Mouse (Mus musculus) forebrain, postnatal 0 days (tissue): ENCODE data around the gene Polrmt. TPM values are rescaled to one million over a fixed set of nuclear protein-coding genes. Genes with fewer than 3 reads are reported as not detected.
A peak's percentile ranks its signal among the peaks of the same experiment; 100 is the strongest.

Experiments
- ATAC-seq: fragments of 200-750 bp; cut with Nextera tagmentation; 2 replicates; pipeline ENCODE4 v1.8.0; 2017; ENCODE audit warnings: mild to moderate bottlenecking, moderate library complexity
- DNase-seq: peaks from one replicate; pipeline ENCODE4 v3.0.0-alpha.2; 2015
- H3K27ac ChIP-seq: fragments of 300-500 bp; sonication (generic); 2 replicates; pipeline ENCODE4 v1.5.1; 2014; ENCODE audit warnings: low read depth, mild to moderate bottlenecking, antibody characterized with exemption, low read length, moderate library complexity, mixed read lengths
- H3K27me3 ChIP-seq: fragments of 300-500 bp; sonication (generic); 2 replicates; pipeline ENCODE4 v1.6.1; 2014; ENCODE audit warnings: mild to moderate bottlenecking, low read length, mixed read lengths; ENCODE audit not compliant: insufficient read depth
- H3K36me3 ChIP-seq: fragments of 300-500 bp; sonication (generic); 2 replicates; pipeline ENCODE4 v1.6.1; 2014; ENCODE audit warnings: mild to moderate bottlenecking, moderate library complexity; ENCODE audit not compliant: insufficient read depth
- H3K4me1 ChIP-seq: fragments of 300-500 bp; sonication (generic); 2 replicates; pipeline ENCODE4 v1.6.1; 2014; ENCODE audit warnings: antibody characterized with exemption; ENCODE audit not compliant: insufficient read depth
- H3K4me2 ChIP-seq: fragments of 300-500 bp; sonication (generic); 2 replicates; pipeline ENCODE4 v1.6.1; 2014; ENCODE audit warnings: low read depth, mild to moderate bottlenecking, moderate library complexity
- H3K4me3 ChIP-seq: fragments of 300-500 bp; sonication (generic); 2 replicates; pipeline ENCODE4 v1.5.1; 2014; ENCODE audit warnings: low read depth, low read length, mixed read lengths
- H3K9ac ChIP-seq: fragments of 300-500 bp; sonication (generic); 2 replicates; pipeline ENCODE4 v1.6.1; 2014; ENCODE audit warnings: mild to moderate bottlenecking
- H3K9me3 ChIP-seq: fragments of 300-500 bp; sonication (generic); 2 replicates; pipeline ENCODE4 v1.6.1; 2016; ENCODE audit warnings: low read length
- CTCF ChIP-seq: sonication (generic); IDR thresholded peaks from 2 replicates; pipeline ENCODE4 v1.5.1; 2016; ENCODE audit warnings: antibody characterized with exemption, control low read depth, low read depth
- WGBS: fragments of 180-500 bp; shearing (Covaris S2); extraction: QIAGEN DNeasy Blood & Tissue Kit; methylation state at CpG from one replicate; pipeline ENCODE4 v1.1.7; 2014; 5-methylcytosine and 5-hydroxymethylcytosine counted together
- polyA plus RNA-seq: library from polyadenylated mRNA; unstranded; fragments of >200 nt; fragmentation: Nextera tagmentation; extraction: Ambion mirVana; gene quantifications from 2 replicates; pipeline ENCODE4 v1.2.1, GENCODE M21; 2015
- total RNA-seq: library from RNA; depleted of rRNA; stranded (reverse); fragments of >200 nt; gene quantifications from 2 replicates; pipeline ENCODE4 v1.2.3, GENCODE M21; 2014

The Polrmt gene
- total and polyA plus RNA-seq, 2 experiments from 2014 or later = 30.2 to 34.9 TPM

DNA sequence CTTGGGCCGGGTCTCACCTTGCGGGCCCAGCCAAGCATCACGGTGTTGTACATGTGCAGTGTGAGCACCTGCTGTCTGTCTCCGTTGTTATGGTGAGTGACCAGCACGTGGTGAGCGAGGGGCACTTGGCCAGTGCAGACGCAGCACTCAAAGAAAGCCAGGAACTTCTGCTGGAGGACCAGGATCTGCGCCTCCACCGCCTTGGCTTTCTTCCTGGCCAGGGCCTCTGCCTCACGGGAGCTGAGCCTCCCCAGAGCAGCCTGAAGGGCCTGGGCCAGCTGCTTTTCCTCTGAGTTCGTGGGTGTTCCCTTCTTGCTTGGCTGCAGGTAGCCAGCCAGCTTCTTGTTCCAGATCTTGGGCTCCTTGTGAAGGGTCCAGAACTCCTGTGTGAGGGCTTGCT is 3.2 kb downstream of the Polrmt start:
- H3K36me3 ChIP-seq = peaks cover 52% of the 10 kb centered on the region
- H3K9me3 ChIP-seq = peaks cover 13% of the 10 kb centered on the region; the same call in 1 of the 2 replicates
- no peaks in the 10 kb centered on the region for H3K27me3 ChIP-seq
- DNase-seq (no peak), ATAC-seq (no peak)
- H3K4me3 ChIP-seq = no peak overlapping the region
- H3K4me1 ChIP-seq = peaks cover 8% of the 10 kb centered on the region; the same call in 1 of the 2 replicates
- WGBS = 91% methylated on average over 11 of the region's 11 CpGs
- no peak overlapping the region for H3K9ac ChIP-seq
- TF ChIP-seq CTCF = no peak
- H3K27ac ChIP-seq = no peak overlapping the region
- no peak overlapping the region for H3K4me2 ChIP-seq

GRCm38 (mm10) chr10:79740863-79741262 is 5.5 kb downstream of the Polrmt start:
- 59% methylated on average over 11 of the region's 11 CpGs for WGBS

DNA sequence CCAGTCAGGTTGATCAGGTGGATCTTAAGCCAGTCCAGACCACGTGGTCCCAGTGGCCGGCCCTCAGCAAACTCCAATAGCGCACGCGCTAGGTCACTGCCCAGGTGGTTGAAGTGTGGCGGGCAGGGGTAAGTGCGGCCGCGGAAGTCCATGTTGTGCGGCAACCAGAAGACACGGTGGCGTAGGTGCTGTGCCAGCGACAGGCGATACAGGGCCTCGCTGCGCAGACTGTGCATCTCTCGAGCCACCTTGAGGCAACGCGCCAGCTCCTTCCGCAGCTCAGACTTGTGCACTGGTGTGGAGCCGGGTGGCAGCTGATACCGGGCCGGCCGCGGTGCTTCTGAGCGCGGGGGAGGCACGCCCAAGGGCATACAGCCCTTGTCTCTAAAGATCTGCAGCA is 7.1 kb downstream of the Polrmt start:
- H3K9ac ChIP-seq = no peak overlapping the region
- no peak overlapping the region for H3K4me3 ChIP-seq
- no peak for DNase-seq
- H3K27ac ChIP-seq = no peak overlapping the region
- whole genome bisulfite sequencing = 97% methylated on average over 28 of the region's 28 CpGs
- no peak overlapping the region for H3K4me2 ChIP-seq
- no peaks in the 10 kb centered on the region for H3K4me1 ChIP-seq
- TF ChIP-seq CTCF = no peak
- peaks cover 90% of the 10 kb centered on the region for H3K36me3 ChIP-seq
- no peaks in the 10 kb centered on the region for H3K27me3 ChIP-seq
- H3K9me3 ChIP-seq = peaks cover 13% of the 10 kb centered on the region; the same call in 1 of the 2 replicates
- no peak for ATAC-seq

More at GRCm38 (mm10) chr10:79740863-79741262, 5.5 kb downstream of the Polrmt start:
- Histone ChIP-seq H3K4me2 (no peak overlapping the region), H3K9ac (no peak overlapping the region), H3K27me3 (no peaks in the 10 kb centered on the region), H3K27ac (no peak overlapping the region), H3K4me3 (no peak overlapping the region), H3K4me1 (0 out of 2 replicates have a peak, but pooled peaks cover 5% of the 10 kb centered on the region), H3K36me3 (peaks cover 75% of the 10 kb centered on the region), H3K9me3 (peaks cover 13% of the 10 kb centered on the region; the same call in 1 of the 2 replicates)
- no peak for DNase-seq
- ATAC-seq = peak; percentile 19; the same call in 1 of the 2 replicates
- peak; percentile 32; the same call in 1 of the 2 replicates for TF ChIP-seq CTCF

- no peak for DNase-seq
- TF ChIP-seq CTCF = peak; percentile 53
- Histone ChIP-seq H3K4me3 (no peak overlapping the region), H3K27ac (no peak overlapping the region), H3K9me3 (peaks cover 13% of the 10 kb centered on the region; the same call in 1 of the 2 replicates), H3K4me1 (no peaks in the 10 kb centered on the region), H3K4me2 (no peak overlapping the region), H3K36me3 (peaks cover 92% of the 10 kb centered on the region), H3K9ac (no peak overlapping the region), H3K27me3 (no peaks in the 10 kb centered on the region)
- ATAC-seq = no peak
- WGBS = 89% methylated on average over 10 of the region's 10 CpGs
Measured at GRCm38 (mm10) chr10:79738259-79738658, 8.1 kb downstream of the Polrmt start.

- no peak for DNase-seq
- peaks cover 91% of the 10 kb centered on the region for H3K36me3 ChIP-seq
- no peak for TF ChIP-seq CTCF
- no peaks in the 10 kb centered on the region for H3K4me1 ChIP-seq
- no peak overlapping the region for H3K27ac ChIP-seq
- H3K9me3 ChIP-seq = peaks cover 13% of the 10 kb centered on the region; the same call in 1 of the 2 replicates
- H3K27me3 ChIP-seq = no peaks in the 10 kb centered on the region
- no peak overlapping the region for H3K4me3 ChIP-seq
- no peak overlapping the region for H3K4me2 ChIP-seq
- H3K9ac ChIP-seq = no peak overlapping the region
- no peak for ATAC-seq
- WGBS = 93% methylated on average over 14 of the region's 14 CpGs
Measured at GRCm38 (mm10) chr10:79736706-79737105, 9.7 kb downstream of the Polrmt start.

GRCm38 (mm10) chr10:79735361-79735760 is 11.0 kb downstream of the Polrmt start:
- no peak for DNase-seq
- H3K4me2 ChIP-seq = no peak overlapping the region
- H3K4me1 ChIP-seq = no peaks in the 10 kb centered on the region
- no peak overlapping the region for H3K27ac ChIP-seq
- TF ChIP-seq CTCF = no peak
- peaks cover 13% of the 10 kb centered on the region; the same call in 1 of the 2 replicates for H3K9me3 ChIP-seq
- ATAC-seq = no peak
- WGBS = 41% methylated on average over 42 of the region's 52 CpGs
- H3K36me3 ChIP-seq = peaks cover 81% of the 10 kb centered on the region
- no peak overlapping the region for H3K4me3 ChIP-seq
- H3K9ac ChIP-seq = no peak overlapping the region
- H3K27me3 ChIP-seq = no peaks in the 10 kb centered on the region

- peaks cover 65% of the 10 kb centered on the region for H3K36me3 ChIP-seq
- H3K9ac ChIP-seq = no peak overlapping the region
- no peaks in the 10 kb centered on the region for H3K27me3 ChIP-seq
- H3K4me2 ChIP-seq = no peak overlapping the region
- TF ChIP-seq CTCF = no peak
- 94% methylated on average over 15 of the region's 15 CpGs for WGBS
- no peak for DNase-seq
- 0 out of 2 replicates have a peak, but pooled peaks cover 5% of the 10 kb centered on the region for H3K9me3 ChIP-seq
- H3K4me1 ChIP-seq = no peaks in the 10 kb centered on the region
- ATAC-seq = no peak
- no peak overlapping the region for H3K4me3 ChIP-seq
- H3K27ac ChIP-seq = no peak overlapping the region
Measured at GRCm38 (mm10) chr10:79733847-79734246, 12.5 kb downstream of the Polrmt start.
